ENCODE assay signal across 17 mouse cellular contexts in genomic region chr3:66501865-66502264, GRCm38 (mm10).
"Had no signal": no experiment of that assay in that cellular context is flagged by ENCODE, and none has a peak within 500 bp of the region (broad histone marks: within the 10 kb centered on the region; RNA-seq: fewer than 3 reads in every experiment).

No protein-coding gene starts in this region.

- H3K4me2 ChIP-seq: lung, embryonic 15.5 days; midbrain, embryonic 11.5 days; midbrain, embryonic 13.5 days; midbrain, embryonic 15.5 days; neural tube, embryonic 12.5 days; stomach, embryonic 15.5 days had no signal

- DNase-seq: lung, adult 2 months; lung, postnatal 14 days; lung, postnatal 36 days; right cerebral cortex, postnatal 14 days; thymus, adult 2 months; thymus, postnatal 25 days; thymus, postnatal 4 days had no signal

- H3K4me1 ChIP-seq: neural tube, embryonic 12.5 days; stomach, embryonic 15.5 days had no signal

- H3K9ac ChIP-seq: lung, embryonic 15.5 days; midbrain, embryonic 13.5 days; midbrain, embryonic 15.5 days; neural tube, embryonic 12.5 days; stomach, embryonic 15.5 days had no signal

- H3K27me3 ChIP-seq: lung, embryonic 15.5 days; midbrain, embryonic 13.5 days; midbrain, embryonic 15.5 days; neural tube, embryonic 12.5 days; stomach, embryonic 15.5 days had no signal

- H3K36me3 ChIP-seq: lung, embryonic 15.5 days; midbrain, embryonic 13.5 days; midbrain, embryonic 15.5 days; neural tube, embryonic 12.5 days; stomach, embryonic 15.5 days had no signal

- H3K4me3 ChIP-seq: lung, embryonic 15.5 days; megakaryocyte, embryonic 14.5 days; midbrain, embryonic 13.5 days; midbrain, embryonic 15.5 days; neural tube, embryonic 12.5 days; stomach, embryonic 15.5 days had no signal

- H3K27ac ChIP-seq: lung, embryonic 15.5 days; macrophage; midbrain, embryonic 13.5 days; midbrain, embryonic 15.5 days; neural tube, embryonic 12.5 days; stomach, embryonic 15.5 days; stomach, postnatal 0 days had no signal

- H3K9me3 ChIP-seq: lung, embryonic 15.5 days; megakaryocyte, embryonic 14.5 days; midbrain, embryonic 13.5 days; midbrain, embryonic 15.5 days; neural tube, embryonic 12.5 days; stomach, embryonic 15.5 days had no signal

- ATAC-seq: lung, postnatal 0 days; midbrain, embryonic 13.5 days; midbrain, embryonic 15.5 days had no signal
